In genomic region chr5:130386418-130386817, GRCm38 (mm10) we compare ENCODE assay signal across 19 mouse cellular contexts. TPM values are rescaled to one million over a fixed set of nuclear protein-coding genes. Genes with fewer than 3 reads are reported as not detected.
A peak's percentile ranks its signal among the peaks of the same experiment; 100 is the strongest.
DNase-seq lines count a peak whose midpoint lies in the region; ATAC-seq lines count a peak whose summit lies in the region.
"Had no signal": no experiment of that assay in that cellular context is flagged by ENCODE, and none has a peak within 500 bp of the region (broad histone marks: within the 10 kb centered on the region; RNA-seq: fewer than 3 reads in every experiment).

No protein-coding gene starts in this region.

- H3K27me3 ChIP-seq in midbrain, embryonic 10.5 days (ENCODE audit: low read depth, poor library complexity, severe bottlenecking) = no peaks in the 10 kb centered on the region
- H3K27me3 ChIP-seq in midbrain, embryonic 15.5 days (replicated peaks) = no peaks in the 10 kb centered on the region; the same call in 1 of the 2 replicates
- H3K27me3 ChIP-seq: heart, embryonic 12.5 days; intestine, embryonic 15.5 days had no signal

- peaks cover 22% of the 10 kb centered on the region for H3K4me1 ChIP-seq in midbrain, embryonic 10.5 days
- peaks cover 10% of the 10 kb centered on the region for H3K4me1 ChIP-seq in midbrain, embryonic 15.5 days
- H3K4me1 ChIP-seq: intestine, embryonic 15.5 days had no signal

- no peaks in the 10 kb centered on the region for H3K36me3 ChIP-seq in midbrain, embryonic 10.5 days
- H3K36me3 ChIP-seq in midbrain, embryonic 15.5 days (replicated peaks) = no peaks in the 10 kb centered on the region
- H3K36me3 ChIP-seq: embryonic facial prominence, embryonic 13.5 days; forebrain, embryonic 12.5 days; heart, embryonic 12.5 days; hindbrain, embryonic 12.5 days; intestine, embryonic 15.5 days had no signal

- no peak overlapping the region for H3K4me3 ChIP-seq in midbrain, embryonic 10.5 days
- H3K4me3 ChIP-seq in midbrain, embryonic 15.5 days = no peak overlapping the region
- H3K4me3 ChIP-seq: embryonic facial prominence, embryonic 13.5 days; forebrain, embryonic 12.5 days; heart, embryonic 12.5 days; hindbrain, embryonic 12.5 days; intestine, embryonic 15.5 days had no signal

- H3K9me3 ChIP-seq in midbrain, embryonic 10.5 days (replicated peaks) = no peaks in the 10 kb centered on the region
- no peaks in the 10 kb centered on the region for H3K9me3 ChIP-seq in midbrain, embryonic 15.5 days
- H3K9me3 ChIP-seq: embryonic facial prominence, embryonic 13.5 days; forebrain, embryonic 12.5 days; intestine, embryonic 15.5 days had no signal

- H3K4me2 ChIP-seq in midbrain, embryonic 15.5 days = no peak overlapping the region
- H3K4me2 ChIP-seq: embryonic facial prominence, embryonic 13.5 days; forebrain, embryonic 12.5 days; heart, embryonic 12.5 days; hindbrain, embryonic 12.5 days; intestine, embryonic 15.5 days had no signal

- WGBS in midbrain, embryonic 10.5 days = 64% methylated on average over 7 of the region's 7 CpGs
- WGBS in midbrain, embryonic 15.5 days = 59% methylated on average over 7 of the region's 7 CpGs

- peak; percentile 42 for DNase-seq in cerebellum, adult 9-11 months
- no peak for DNase-seq in cerebellum, adult 18-20 months
- DNase-seq in midbrain, embryonic 10.5 days (ENCODE audit: low spot score) = peak; percentile 16
- peak; percentile 33 for DNase-seq in embryo, embryonic 9.5 days (ENCODE audit: extremely low spot score)
- no peak for DNase-seq in frontal cortex, postnatal 25 days (ENCODE audit: low spot score in 2 of 2)
- no peak for DNase-seq in right cerebral cortex, postnatal 25 days
- DNase-seq: adrenal gland, postnatal 14 days; cerebellum, adult 11-12 months; cerebellum, postnatal 14 days; gastrocnemius, postnatal 25 days had no signal

- no peak overlapping the region for H3K27ac ChIP-seq in midbrain, embryonic 10.5 days (replicated peaks)
- H3K27ac ChIP-seq in midbrain, embryonic 15.5 days = no peak overlapping the region
- H3K27ac ChIP-seq: embryonic facial prominence, embryonic 13.5 days; forebrain, embryonic 12.5 days; hindbrain, embryonic 12.5 days; intestine, embryonic 15.5 days had no signal

- no peak overlapping the region for H3K9ac ChIP-seq in midbrain, embryonic 15.5 days
- H3K9ac ChIP-seq: embryonic facial prominence, embryonic 13.5 days; forebrain, embryonic 12.5 days; heart, embryonic 12.5 days; hindbrain, embryonic 12.5 days; intestine, embryonic 15.5 days had no signal

- no peak for ATAC-seq in midbrain, embryonic 15.5 days (replicated peaks)
- ATAC-seq: forebrain, embryonic 16.5 days; intestine, embryonic 15.5 days had no signal

RNA-seq across cellular contexts. Expression of gene A330070K13Rik, which starts 2.0 kb away (rescaled TPM):
- not detected in 2 replicates for polyA plus RNA-seq in midbrain, embryonic 10.5 days (2016; fragmentation: Nextera tagmentation; extraction: Ambion mirVana)
- not detected in 2 replicates for polyA plus RNA-seq in midbrain, embryonic 15.5 days (2015; fragmentation: Nextera tagmentation; extraction: Ambion mirVana)
- polyA plus RNA-seq: C2C12; embryonic facial prominence, embryonic 13.5 days; forebrain, embryonic 12.5 days; forebrain, embryonic 16.5 days; heart, embryonic 12.5 days; heart, embryonic 16.5 days; hindbrain, embryonic 12.5 days; intestine, embryonic 15.5 days had no signal

RNA-seq across cellular contexts. Expression of gene Caln1, which starts 17.2 kb away (rescaled TPM):
- 0.33 and 0.45 TPM in 2 replicates for polyA plus RNA-seq in midbrain, embryonic 10.5 days (2016; fragmentation: Nextera tagmentation; extraction: Ambion mirVana)
- 23.3 and 26.7 TPM in 2 replicates for polyA plus RNA-seq in midbrain, embryonic 15.5 days (2015; fragmentation: Nextera tagmentation; extraction: Ambion mirVana)

Comparison
In these comparisons a context has a peak if more than half of its experiments do, and no peak if none do; other contexts are left out.
1. DNase-seq: peak in cerebellum, adult 9-11 months (single experiment), midbrain, embryonic 10.5 days (single experiment) and embryo, embryonic 9.5 days (single experiment); none in cerebellum, adult 18-20 months (0 of 2), frontal cortex, postnatal 25 days (0 of 2) and right cerebral cortex, postnatal 25 days (single experiment).
2. RNA of gene Caln1, which starts 17.2 kb away (polyA plus RNA-seq): 23.3 to 26.7 TPM in midbrain, embryonic 15.5 days; 0.33 to 0.45 TPM in midbrain, embryonic 10.5 days; every median in the first group is over 10 times any median in the second.